Mouse (Mus musculus) erythroblast, adult 5-6 weeks (primary cell): ENCODE results near the gene Tpra1. TPM values are rescaled to one million over a fixed set of nuclear protein-coding genes. Genes with fewer than 3 reads are reported as not detected.
A peak's percentile ranks its signal among the peaks of the same experiment; 100 is the strongest.

Experiments used
- ATAC-seq: replicated peaks from 2 replicates; pipeline ENCODE4 v1.8.0; 2016; ENCODE audit warnings: moderate number of reproducible peaks, mild to moderate bottlenecking, moderate TSS enrichment, inconsistent platforms; ENCODE audit not compliant: poor library complexity, low FRiP score, severe bottlenecking
- total RNA-seq, 2 experiments: library from RNA; stranded (forward) in 1 of 2; stranded (reverse) in 1 of 2; fragments of 150-400 nt in 1 of 2; fragments of 200-764, 138-1000 nt in 1 of 2; gene quantifications; 2 replicates each; pipeline versions ENCODE4 v1.2.3 to v1.2.4; 2015 to 2017; ENCODE audit warnings: low replicate concordance in 2 of 2

The Tpra1 gene
- total RNA-seq, 2 experiments from 2014 or later = 112 to 272 TPM

DNA sequence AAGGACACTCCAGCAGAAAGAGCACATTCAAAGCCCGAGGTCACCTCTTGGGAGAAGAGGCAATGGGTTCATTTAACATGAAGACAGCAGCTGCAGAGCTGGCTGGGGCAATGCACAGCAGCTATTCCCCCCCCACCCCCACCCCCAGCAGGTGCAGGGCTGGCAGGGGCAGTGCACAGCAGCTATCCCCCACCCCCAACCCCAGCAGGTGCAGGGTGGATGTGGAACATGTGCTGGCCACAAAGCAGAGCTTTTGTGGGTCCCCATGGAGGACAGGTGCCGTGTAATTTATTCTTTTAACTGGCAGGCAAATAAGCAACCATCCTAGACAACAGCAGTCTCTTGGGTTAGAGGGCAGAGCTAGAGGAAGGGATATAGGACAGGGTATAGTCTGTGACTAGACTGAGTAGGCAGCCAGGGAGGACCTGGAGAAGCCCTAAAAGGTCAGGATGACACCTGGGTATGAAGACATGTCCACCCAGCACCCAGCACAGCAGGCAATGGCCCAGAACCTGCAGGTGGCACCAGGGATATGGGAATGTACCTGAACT, 15.6 kb upstream of the Tpra1 start:
- ATAC-seq = no peak

DNA sequence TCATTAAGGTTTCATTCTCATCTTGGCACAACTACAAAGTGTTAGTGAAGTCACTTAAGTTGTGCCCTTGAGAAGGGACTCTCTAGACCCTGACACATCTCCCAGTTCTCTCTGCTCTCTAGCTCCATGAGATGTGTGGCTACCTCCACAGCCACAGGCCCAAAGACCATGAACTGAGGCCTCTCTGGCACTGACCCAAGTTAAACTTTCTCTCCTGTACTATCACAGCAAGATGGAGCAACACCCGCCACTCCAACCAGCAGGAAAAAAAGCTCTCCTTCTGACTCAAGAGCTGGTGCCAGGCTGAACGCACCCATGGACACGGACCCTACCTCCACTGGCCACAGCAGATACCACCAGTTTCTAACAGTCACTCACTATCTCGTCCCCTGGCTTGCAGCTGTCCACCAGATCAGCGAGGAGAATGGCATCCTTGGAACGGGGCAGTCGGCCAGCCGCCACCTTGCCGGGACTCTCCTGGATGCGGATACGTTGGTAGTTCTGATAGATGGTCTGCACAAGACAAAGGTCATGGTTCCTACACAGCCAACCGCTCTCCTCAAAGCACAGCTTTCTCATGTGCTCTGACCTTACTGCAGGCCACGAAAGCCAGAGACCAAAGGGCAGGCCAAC, 12.5 kb upstream of the Tpra1 start:
- ATAC-seq = no peak

DNA sequence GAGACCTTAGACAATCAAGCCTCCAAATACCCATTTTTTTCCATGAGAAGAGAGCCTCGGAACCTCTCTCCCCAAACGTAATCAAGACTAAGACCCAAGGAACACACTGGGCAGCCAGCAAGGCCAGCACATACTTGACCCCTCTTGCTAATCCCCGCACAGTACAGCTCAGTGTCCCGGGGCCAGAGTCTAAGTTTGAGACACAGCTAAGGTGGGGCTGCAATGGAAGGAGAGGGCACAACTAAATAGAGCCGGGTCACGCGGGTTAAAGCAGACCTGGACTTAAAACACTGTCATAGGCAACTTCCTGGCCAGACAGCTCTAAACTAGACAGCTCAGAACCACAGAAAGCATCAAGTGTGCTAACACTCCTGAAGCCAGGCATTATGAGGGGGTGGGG, 11.2 kb upstream of the Tpra1 start:
- ATAC-seq = no peak

DNA sequence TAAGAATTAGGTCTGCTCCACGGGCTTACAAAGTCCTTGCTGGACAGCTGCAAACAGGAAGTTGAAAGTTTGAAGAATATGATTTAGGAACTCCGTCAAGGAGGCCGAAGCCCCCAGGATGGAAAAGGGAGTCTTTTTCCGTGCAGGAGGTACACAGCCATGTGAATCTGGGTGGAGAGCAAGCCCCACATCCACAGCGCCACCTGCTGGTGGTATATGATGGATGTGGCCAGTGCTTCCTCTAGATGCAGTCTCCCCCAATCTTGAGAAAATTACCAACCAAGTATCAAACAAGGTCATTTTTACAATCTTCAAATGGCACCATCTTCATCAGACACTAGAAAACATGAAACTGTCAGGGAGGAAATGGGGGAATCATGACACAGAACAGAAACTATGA, 8.5 kb upstream of the Tpra1 start:
- ATAC-seq = peak; percentile 40; the same call in 1 of the 2 replicates

DNA sequence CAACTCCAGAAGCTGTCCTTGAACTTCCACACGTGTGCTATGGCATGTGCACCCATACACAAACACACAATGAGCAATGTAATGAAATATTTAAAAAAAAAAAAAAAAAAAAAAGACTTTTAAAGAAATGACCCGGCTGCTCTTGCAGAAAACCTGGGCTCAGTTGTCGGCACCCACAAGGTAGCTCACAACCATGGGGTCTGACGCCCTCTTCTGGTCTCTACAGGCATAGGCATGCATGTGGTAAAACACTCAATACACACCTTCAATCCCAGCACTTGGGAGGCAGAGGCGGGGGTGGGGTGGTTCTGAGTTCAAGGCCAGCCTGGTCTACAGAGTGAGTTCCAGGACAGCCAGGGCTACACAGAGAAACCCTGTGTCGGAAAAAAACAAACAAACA, 6.1 kb upstream of the Tpra1 start:
- no peak for ATAC-seq

DNA sequence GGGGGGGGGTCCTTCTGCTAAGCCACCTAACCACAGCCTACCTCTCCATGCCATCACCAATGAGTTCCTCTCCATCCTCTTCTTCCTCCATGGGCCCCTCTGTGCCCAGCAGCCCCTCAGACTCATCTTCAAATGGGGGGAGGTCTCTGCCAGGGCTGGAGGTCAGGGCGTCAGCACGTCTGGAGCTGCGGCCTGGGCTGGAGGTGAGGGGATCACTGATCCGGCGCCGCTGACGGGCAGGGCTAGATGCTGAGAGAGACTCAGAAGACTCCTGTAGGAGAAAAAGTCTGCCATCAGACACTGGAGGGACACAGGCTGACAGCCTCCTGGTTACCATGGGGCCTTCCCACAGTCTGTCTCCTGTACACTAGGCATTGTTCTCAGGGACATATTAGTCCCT, 4.8 kb upstream of the Tpra1 start:
- ATAC-seq = no peak

DNA sequence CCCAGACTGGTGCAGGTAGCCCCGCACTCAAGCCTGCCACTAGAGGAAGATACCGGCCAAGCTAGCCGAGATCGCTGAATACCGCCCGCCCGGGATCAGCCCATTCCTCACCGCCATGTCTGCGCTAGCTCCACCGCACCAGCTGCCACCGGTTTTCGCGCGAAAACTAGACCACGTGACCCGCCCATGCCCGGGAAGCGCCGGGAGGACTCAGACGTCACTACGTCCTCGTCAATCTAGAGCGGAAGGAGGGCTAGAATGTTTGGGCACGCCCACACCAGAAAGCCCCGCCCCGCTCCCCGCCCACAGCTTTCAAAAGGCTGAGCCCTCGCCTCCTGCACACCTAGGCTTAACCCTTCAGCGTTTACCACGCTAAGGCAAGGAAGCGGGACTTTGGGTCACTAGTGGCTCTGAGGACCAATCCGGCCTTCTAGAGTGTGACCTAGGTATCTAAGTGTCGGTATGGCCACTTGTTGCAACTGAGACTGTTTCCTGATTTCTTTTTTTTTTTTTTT, 3.5 kb upstream of the Tpra1 start, which contains the start of gene Mcm2:
Gene Mcm2, minus strand, starts transcription at position 247 of the 515 bp plus-strand sequence.
- ATAC-seq = peak; percentile 68

DNA sequence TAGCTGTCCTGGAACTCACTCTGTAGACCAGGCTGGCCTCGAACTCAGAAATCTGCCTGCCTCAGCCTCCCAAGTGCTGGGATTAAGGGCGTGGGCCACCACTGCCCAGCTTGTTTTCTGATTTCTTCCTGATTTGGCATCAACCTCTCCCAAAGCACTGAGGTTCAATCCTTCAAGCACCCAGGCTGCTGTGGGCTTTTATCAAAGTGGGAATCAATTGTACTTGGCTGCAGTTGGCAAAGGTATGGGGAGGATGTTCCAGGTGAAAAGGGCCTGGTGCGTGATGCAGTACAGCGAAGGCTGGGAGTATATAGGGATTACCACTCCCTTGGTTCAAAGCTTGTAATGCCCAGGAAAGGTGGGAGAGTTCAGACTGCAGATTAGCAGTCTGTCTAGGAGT, 3.0 kb upstream of the Tpra1 start:
- ATAC-seq = no peak

DNA sequence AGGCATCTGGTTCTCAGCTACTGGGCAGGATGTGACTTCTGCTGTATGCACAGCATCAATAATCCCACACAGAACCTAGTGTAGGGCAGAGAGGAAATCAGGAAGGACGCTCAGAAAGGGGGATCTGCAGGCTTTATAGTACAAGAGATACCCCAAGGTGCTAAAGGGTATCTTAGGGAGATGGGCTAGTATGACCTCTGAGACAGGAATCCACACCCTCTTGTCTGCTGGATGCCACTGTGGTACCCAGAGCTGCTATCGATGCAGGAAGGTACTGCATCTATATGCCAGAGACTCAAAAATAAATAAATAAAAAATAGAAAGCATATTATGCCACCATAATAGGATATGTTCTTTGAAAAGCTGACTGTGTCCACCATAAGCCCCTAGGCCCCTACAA, 2.4 kb upstream of the Tpra1 start:
- no peak for ATAC-seq

DNA sequence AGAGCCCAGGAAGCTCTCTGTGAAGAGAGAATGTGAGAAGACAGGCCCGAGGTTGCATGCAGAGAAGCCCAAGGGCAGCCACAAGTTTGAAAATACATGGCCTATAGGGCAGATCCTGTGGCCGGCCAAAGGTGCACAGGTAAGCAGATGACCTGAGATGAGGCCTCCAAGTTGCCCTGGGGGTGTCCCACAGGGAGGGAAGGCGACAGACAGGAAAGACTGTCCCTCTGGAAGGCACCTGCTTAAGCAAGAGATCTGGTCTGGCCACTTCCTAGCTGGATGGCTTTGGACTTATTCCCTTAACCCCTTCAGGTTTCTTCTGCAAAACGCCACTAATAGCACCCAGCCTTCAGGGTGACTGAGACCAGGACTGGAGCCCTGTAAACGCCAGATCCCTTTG, 580 bp upstream of the Tpra1 start:
- no peak for ATAC-seq

DNA sequence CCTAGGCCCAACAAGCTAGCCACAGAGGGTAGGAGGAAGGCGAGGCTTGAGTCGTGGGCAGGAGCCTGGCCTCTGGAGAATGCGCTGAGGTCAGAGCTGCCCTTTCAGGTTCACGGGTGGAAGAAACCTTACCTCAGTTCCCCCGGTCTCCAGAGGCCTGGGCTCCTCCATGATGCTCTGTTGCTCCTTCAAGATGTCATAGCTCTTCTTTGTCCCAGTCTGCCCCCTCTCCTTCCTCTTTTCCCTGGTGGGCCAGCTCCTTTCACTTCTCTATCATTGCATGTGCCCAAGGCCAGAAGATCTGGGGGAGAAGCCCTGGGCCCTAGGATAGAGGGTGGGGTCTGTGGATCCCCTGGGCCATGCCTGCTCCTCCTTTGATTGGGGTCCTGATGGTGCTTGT, 1.7 kb downstream of the Tpra1 start:
- no peak for ATAC-seq

DNA sequence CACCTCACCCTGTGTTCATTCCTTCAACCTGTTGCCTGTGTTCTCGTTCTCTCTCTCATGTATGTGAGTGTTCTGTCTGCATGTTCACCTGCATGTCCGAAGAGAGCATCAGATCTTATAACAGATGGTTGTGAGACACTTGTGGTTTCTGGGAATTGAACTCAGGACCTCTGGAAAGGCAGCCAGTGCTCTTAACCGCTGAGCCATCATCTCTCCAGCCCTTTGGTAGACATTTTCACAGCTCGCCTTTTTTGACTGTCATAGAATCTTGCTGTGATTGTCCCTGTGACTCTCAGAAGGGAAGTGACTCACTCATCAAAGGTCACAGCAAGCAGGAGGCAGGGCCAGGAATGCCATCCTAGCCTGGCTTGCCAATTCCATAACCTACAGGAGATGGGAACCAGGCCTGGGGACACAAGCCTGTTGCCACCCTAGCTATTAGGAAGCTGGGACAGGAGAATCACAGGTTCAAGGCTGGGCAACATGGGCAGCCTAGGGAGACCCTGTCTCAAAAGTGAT, 2.5 kb downstream of the Tpra1 start:
- ATAC-seq = no peak

DNA sequence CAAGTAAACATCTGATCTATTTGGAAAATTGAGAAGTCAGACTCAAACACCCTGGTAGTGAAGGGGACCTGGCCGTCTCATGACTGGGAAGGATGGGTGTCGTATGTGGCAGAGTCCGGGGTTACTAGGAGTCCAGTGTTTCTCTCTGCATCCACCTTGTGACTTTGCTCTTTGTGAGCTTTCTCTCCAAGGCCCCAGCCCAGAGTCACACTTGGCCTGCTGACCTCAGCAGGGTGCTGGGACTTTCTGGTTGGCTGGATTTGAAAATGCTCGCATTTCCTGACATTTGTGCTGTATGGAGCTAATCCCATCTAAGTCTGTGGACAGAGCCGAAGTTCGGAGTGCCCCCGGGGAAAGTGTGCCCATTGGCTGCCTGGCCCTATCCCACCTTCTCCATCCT, 3.0 kb downstream of the Tpra1 start:
- ATAC-seq = no peak

DNA sequence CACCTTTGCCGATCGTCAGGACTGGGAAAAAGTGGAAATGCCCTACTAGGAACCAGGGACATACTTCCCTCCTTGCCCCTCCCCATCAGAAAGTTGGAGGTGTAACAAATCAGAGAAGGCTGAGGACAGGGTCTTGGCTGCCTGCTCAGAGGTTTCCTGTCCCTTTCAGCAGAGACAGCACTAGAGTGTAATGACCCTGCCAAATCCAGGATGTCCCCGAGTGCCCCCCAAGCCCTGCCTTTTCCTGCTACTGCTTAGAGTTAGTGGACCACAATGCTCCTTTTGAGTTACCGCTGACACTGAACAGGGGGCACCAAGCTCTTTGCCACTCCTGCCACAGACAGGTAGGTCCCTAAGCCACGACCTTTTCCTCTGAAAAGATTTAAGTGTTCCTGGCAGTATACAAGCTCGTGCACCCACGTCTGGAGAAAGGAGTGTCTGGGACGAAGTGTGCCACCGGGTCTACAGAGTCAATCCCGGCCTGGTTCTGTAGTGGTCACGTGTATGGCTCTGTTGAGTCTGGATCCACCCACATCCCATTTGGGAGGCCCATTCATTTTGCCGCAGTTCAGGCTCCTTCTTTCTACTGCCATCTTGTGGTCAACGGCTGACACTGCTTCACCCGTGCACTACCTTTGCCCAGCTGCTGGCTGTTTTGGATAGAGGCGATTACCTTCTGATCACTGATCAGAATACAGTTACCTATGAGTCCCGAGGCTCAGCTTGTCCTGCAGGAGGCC, 4.5 kb downstream of the Tpra1 start:
- peak; percentile 54 for ATAC-seq

DNA sequence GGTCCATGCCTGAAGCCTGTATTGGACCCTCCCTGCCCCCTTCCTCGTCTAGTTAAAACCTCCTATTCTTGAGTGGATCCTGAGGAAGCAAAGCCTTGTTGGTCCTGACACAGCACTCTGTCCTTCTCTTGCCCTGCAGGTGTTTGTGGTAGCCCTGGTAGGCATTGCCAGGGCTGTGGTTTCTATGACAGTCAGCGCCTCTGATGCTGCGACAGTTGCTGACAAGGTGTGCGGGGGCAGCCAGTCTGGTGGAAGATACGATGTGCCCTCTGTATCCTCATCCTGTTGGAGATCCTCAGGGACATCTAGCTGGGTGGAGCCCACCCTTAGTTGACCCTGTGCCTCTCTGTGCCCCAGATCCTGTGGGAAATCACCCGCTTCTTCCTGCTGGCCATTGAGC, 7.1 kb downstream of the Tpra1 start:
- ATAC-seq = no peak

DNA sequence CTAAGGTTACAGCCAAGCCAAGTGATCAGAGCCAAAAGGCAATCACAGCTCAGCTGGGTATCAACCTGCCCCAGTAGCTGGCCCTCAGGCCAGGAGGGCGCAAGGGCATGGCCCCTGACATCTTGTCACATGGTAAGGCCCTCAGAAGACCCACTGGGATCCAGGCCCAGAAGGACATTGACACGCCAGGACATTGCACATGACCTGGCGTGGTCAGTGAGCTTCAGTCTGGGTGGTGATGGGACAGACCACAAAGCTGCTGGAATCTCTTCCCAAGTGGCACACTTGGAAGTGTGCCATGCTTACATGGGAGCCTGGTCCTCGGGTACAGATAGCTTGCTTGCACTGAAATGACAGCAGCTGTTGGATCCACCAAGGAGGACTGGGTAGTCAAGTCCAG, 11.0 kb downstream of the Tpra1 start:
- ATAC-seq = no peak

DNA sequence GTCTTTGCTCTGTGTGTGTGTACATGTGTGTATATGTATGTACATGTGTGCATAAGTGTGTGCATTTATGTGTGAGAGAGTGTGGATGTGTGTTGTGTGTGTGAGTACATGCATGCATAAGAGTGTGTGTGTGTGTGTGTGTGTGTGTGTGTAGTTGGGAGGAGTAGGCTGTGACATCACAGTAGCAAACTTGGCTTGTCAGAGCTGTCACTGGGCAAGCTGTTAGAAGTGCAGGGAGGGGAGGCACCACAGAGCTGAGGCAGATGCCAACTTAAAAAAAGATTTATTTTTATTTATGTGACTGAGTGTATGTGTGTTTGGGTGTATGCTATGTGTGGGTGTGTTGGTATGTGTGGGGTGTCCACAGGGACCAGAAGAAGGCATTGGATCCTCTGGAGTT, 11.4 kb downstream of the Tpra1 start:
- no peak for ATAC-seq

DNA sequence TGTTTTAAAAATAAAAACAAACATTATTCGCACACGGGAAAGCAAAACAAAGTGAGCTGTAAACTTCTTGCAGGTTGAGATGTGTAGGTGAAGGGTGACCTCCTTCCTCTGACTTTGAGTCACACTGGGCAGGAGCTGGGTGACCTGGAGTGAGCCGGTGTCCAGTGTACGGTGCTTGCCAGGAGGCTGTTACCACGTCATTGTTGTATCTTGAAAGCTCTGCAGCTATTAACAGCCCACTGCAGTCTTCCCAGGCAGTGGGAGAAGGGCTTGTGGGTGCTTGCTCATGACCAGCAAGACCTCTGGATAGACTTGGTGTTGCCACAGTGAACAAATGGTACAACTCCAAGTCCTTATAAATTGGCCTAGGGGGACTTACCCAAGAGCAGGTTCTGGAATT, 12.7 kb downstream of the Tpra1 start:
- ATAC-seq = no peak

DNA sequence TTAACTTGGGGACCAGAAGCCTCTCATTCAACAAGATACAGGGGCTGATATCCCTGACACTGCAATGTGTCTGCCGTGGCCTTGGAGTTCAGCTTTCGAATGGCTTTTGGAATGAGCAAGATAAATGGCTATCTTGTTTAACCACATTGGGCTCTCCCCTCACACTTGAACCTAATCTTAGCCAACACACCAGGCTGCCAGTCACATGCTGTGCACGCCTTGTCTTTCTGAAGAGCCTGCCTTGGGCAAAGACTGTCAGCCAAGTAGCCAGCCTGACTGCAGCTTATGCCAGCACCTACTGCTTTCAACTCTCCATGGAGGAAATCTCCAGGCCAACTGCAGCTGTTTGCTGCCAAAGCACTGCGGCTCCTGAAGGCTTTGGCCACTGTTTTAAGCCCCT, 13.5 kb downstream of the Tpra1 start:
- peak; percentile 83 for ATAC-seq

DNA sequence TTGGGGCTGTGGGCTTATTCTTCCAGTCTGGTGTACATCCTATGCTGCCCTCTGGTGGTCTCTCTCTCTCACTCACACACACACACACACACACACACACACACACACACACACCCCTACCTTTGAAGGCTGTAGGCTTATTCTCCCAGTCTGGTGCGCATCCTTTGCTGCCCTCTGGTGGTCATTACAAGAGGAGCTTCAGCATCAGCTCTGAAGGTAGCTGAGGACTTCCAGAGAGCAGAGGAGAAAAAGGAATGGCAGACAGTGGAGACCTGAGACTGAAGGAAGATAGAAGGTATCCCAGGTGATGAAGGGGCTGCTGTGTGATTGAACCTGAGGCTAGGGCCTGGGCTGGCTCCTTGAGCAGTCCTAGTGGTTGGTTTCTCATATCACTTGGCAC, 14.1 kb downstream of the Tpra1 start:
- ATAC-seq = peak; percentile 67

DNA sequence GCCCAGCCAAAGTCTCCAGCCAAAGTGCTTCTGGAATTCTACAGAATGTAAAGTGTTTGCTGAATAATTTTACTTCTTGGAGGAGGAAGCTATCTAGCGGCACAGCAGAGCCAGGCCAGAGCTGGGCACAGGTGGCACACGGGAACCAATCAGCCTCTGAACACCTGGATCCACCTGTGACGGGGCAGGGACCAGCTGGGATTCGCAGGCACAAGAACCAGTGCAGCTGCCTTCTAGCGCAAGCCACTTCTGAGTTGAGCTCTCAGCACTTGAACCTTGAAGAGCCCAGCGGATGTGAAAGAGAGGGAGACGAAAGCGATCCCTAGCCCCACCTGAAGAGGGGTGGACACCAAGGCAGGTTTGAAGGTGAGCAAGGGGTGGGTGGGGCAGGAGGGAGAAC, 16.8 kb downstream of the Tpra1 start:
- no peak for ATAC-seq
